Mouse (Mus musculus) heart, postnatal 0 days (tissue): Measurements from ENCODE around the gene Serpinf1.

Experiments
- CTCF ChIP-seq: IDR thresholded peaks from 2 replicates; pipeline ENCODE4 v1.5.1; 2016; ENCODE audit warnings: antibody characterized with exemption, control low read depth, low read depth
- EP300 ChIP-seq: IDR thresholded peaks from 2 replicates; pipeline ENCODE4 v1.6.1; 2016; ENCODE audit warnings: antibody characterized with exemption, low read depth

DNA sequence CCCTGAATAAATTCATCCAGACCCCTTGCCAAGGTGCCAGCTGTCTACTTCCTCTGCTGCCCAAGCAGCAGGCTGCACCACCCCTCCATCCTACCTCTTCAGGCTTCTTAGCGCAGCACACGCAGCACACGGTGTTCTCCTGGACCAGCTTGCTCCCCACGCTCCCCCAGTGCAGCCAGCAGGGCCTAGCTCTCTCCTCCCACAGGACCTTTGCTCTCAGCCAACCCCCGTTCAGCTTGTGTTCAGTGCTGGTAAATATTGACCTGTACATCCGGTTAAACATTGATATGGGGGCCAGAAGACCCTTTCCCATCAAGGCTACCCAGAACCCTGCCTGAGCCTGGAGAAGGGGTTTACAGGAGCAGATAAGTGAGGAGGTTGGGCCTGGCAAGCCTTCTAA is 16.9 kb upstream of the Serpinf1 start, which contains the start of gene Serpinf2:
- no peak for TF ChIP-seq CTCF
- no peak for TF ChIP-seq EP300
